Mouse (Mus musculus) ovary, postnatal 36 days (tissue): ENCODE results near the gene Sdsl.
A peak's percentile ranks its signal among the peaks of the same experiment; 100 is the strongest.

Source experiments
- DNase-seq: peaks from one replicate; pipeline ENCODE4 v3.0.0; 2022; ENCODE audit warnings: low spot score, mixed read lengths

The Sdsl gene

DNA sequence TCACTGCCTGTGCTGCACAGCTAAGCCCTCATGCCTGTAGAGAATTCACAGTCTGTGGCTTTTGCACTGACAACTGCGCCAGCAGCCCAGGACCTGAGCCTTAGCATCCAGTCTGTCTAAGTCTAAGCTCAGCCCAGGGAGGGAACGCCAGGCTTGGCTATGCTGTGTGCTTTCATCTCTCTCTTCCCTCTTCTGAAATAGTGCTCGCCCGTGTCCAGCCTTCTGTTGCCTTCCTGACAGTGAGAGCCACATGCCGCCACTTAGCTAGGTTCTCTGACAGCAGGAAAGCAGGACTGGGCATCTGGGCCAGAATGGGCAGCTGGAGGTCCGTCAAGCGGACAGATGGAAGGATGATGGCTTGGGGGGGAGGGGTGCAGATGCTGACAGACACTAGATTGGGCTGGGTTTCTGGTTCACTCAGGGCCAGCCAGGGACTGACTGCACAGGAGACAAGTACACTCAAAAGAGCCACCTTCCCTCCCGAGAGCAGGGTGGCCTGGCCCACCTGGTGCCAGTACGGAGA, 21.3 kb upstream of the Sdsl start:
- DNase-seq: no peak

DNA sequence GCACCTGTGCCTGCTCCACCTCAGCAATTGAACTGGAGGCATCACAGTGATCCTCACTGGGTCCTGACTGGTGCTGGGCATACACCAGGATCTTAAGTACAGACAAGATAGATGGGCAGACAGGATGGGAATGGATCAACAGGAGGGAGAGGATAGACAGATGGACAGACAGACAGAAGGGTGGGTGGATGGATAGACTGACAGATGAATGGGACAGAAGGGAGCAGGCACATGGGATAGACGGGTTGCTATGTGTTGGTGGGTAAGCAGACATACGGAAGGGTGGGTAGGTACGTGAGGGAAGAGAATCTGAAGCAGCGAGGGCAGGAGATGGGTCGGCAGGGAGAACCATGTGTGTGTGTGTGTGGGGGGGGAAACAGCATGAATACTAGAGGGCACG, 20.8 kb upstream of the Sdsl start:
- DNase-seq: no peak

DNA sequence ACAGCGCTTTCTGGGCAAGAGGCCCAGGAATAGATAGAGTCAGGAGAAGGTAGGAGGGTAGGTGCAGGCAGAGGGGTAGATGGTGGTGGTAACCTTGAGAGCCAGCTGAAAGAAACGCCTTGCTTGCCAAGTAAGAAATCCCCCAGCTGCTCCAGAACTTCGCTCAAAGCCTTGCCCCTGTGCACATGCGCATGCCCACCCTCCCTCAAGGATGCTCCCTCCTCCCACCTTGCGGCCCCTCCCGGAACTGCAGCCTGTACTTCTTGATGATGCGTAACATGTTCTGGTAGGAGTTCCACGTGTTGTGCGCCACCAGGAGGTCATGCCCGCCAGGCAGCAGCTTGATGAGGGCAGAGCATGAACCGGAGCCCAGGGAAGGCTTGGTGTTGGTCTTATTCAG, 19.8 kb upstream of the Sdsl start:
- peak; percentile 62 for DNase-seq

DNA sequence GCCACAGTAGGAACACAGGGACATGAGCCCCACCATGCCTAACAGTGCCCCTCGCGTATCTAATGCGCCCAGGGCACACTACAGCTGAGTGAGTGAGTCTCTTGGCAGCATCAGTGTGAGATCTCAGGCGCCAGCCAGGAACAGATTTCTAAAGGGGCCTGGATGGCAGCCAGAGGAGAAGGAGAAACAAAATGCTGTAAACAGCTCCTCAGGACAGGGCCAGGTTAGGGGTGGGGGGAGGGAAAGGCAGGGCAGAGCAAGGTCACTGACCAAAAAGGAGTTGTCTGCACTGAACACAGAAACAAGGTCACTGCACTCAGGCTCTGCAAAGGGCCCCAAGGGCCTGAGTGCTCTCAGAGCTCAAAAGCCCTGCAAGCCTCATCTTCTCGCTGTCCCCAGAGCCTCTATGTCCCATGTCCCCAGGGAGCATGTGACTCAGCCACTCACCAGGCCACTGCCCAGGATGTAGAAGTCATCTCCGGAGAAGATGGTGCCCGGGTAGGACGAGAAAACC, 18.1 kb upstream of the Sdsl start:
- DNase-seq: peak; percentile 63

DNA sequence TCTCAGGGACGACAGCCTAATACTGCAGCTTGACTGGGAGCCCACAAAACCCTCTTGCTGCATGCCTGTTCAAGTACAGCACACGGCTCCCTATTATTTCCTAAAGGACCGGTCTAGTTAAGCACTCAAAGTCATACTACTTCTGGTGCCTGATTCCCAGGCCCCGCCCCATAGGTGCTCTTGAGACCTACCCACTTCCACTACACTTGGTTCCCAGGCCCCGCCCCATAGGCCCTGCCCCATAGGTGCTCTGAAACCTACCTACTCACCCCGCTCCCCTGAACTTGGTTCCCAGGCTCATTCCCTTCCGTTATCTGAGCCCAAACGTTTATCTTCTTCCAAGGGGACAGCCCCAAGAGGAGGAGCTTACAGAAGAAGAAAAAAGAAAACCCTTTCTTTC, 15.2 kb upstream of the Sdsl start:
- DNase-seq: no peak

DNA sequence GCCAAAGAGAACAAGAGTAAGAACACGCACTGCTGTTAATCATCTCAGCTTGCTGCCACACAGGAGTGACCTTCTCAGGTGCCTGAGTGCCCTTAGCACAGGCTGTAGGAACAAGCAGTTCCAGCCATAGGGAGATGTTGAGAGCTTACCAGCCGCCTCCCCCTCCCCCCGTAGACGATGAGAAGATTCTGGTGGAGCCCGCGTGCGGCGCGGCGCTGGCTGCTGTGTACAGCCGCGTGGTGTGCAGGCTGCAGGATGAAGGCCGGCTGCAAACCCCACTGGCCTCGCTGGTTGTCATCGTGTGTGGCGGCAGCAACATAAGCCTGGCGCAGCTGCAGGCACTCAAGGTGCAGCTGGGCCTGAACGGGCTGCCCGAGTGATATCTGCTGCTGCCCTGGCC, 10.8 kb upstream of the Sdsl start:
- no peak for DNase-seq

DNA sequence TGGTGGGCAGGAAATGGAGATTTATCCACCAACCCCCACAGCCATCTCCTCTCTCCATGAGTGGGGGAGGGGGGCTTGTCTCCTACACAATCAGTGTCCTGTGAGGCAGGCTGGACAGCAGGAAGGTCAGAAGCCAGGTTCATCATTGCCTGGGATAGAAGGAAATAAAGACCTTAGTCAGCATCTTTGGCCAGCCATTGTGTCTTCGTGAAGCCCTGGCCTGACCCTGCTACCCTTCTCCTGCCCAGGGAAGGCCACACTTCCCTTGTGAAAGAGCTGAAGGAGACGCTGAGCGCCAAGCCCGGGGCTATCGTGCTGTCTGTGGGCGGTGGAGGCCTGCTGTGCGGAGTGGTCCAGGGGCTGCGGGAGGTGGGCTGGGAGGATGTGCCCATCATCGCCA, 8.6 kb upstream of the Sdsl start:
- DNase-seq: no peak

DNA sequence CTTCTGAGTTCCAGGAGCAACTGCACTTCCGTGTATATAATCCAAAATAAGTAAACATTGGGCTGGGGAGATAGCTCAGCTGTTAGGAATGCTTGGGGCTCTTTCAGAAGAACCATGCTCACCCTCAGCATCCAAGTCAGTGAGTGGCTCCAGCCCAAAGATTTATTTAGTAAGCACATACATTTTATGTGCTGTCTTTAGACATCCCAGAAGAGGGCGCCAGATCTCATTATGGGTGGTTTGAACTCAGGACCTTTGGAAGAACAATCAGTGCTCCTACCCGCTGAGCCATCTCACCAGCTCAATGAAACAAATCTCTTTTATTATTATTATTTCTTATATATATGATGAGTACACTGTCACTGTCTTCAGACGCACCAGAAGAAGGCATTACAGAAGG, 6.9 kb upstream of the Sdsl start:
- DNase-seq: no peak

DNA sequence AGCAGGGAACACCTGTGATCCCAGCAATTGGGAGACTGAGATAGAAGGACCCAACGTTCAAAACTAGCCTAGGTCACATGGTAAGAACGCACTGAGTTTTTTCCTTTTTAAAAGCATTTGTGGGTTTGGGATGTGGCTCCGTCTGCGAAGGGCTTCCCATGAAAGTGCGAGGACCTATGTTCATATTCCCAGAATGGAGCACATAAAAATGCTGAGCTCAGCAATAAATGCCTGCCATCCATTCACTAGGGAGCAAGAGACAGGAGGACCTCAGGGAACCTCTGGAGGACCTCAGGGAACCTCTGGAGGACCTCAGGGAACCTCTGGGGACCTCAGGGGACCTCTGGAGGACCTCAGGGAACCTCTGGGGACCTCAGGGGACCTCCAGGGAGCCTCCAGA, 5.4 kb upstream of the Sdsl start:
- DNase-seq: no peak

DNA sequence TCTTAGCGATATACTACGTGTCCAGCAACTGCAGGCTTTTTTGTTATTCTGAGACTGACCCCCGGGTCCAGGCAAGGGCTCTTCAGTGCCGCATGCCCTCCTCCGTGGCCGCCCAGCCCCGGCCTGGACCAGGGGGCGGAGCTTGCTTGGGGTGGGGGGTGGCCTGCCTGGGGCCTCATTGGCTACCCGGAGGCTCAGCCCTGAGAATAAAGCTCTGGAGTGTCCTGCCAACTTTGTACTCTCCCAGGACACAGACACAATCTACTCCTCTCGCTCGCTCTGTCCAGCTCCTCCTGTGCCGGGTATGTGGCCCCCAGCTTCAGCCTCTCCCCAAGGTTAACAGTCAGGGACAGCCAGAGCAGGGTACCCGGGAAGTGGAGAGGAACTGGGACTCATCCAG, 3.7 kb upstream of the Sdsl start, which contains the start of gene Sds:
Gene Sds (plus strand): TSS at position 231 of the 400 bp plus-strand sequence.
- no peak for DNase-seq

DNA sequence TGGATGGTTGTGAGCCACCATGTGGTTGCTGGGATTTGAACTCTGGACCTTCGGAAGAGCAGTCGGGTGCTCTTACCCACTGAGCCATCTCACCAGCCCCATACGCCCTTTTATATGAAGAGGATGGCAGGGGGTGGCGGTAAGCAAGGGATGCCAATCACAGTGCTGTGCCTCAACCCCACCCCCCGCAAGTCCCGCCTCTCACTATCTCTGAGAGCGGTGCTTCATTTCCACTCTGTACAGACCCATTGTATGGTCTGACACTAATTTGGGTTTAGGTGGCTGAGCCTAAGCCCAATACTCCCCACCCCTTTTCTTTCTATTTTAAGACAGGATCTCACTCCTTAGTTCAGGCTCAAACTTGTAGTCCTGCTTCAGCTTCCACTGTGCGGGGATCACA, 3.3 kb upstream of the Sdsl start:
- no peak for DNase-seq

DNA sequence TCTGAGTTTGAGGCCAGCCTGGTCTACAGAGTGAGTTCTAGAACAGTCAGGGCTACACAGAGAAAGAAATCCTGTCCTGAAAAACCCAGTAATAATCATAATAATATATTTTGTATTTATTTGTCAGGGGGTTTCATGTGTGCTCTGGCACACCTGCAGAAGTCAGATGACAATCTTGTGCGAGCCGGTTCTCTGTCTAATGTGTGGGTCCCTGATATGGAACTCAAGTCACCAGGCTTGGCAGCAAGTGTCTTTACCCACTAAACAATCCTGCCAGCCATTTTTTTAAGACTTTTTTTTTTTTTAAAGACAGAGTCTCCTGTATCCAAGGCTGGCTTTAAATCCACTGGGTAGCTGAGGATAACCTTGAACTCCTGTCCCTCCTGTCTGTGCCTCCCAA, 751 bp upstream of the Sdsl start:
- no peak for DNase-seq

DNA sequence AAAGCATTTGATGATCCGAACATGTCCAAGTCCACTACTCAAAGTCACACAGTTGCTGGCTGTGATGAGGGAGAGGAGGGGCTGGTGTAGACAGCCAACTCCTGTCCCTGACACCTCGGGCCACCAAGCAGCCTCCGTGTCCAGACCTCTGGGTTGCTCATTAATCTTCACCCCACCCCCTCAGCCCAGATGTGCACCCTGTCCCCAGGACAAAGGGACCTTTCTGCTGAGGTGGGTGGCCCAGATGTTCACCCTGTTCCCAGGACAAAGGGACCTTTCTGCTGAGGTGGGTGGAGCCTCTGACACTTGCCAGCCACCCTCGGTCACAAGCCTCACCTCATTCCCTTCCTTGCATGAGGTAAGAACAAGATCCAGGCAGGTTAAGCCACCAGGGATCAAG, 1.1 kb downstream of the Sdsl start:
- DNase-seq: no peak

DNA sequence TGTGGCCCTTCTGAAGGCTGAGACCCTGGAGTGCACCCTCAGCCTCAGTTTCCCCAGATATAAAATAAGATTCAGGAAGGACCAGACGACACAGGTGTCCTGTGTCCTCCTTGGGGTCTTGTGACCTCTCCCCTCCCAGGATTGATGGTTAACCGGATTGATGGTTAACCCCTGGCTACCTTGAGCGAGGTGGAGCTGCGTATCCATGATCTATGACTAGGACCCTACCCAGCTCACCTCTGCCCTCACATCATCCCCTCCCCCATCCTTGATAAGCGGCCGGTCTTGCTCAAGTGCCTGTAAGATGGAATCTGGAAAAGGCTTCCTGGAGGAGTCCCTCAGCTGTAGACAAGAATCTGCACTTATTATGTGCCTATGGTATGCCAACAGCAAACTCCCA, 3.8 kb downstream of the Sdsl start:
- no peak for DNase-seq

DNA sequence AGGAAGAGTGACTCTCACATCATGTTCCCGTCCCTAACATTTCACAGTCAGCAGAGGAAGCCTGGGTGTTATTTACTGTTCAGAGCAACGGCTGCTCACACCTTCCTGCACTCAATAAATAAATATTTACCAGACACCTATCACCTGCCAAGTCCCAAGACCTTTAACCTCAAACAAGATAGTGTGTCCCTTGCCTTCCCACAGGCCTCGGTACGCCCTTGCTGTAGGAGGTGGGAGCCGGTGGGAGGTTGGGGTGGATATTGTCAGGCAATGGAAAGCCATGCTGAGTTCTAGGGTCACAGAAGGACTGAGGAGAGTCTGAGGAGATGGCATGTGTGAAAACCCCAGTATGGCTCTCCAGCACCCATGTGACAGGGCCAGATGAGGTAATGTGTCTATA, 4.3 kb downstream of the Sdsl start:
- DNase-seq: no peak

DNA sequence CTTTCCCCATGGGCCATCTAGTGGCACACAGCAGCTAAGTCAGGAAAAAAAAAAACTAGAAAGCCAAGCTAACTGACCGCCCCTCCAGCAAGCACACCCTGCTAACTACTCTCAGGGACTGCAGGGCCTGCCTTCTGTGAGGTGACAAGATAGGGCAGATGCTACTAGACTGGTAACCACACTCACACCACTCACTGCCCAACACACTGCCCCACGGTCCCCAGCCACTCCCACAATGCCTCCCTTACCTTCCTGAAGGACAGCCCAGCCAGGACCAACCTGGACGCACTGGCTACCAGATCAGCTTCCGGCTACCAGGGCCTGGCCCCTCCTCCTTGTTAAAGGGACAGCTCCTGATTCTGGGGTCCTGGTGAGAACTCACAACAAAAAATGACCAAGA, 5.6 kb downstream of the Sdsl start:
- peak; percentile 40 for DNase-seq

DNA sequence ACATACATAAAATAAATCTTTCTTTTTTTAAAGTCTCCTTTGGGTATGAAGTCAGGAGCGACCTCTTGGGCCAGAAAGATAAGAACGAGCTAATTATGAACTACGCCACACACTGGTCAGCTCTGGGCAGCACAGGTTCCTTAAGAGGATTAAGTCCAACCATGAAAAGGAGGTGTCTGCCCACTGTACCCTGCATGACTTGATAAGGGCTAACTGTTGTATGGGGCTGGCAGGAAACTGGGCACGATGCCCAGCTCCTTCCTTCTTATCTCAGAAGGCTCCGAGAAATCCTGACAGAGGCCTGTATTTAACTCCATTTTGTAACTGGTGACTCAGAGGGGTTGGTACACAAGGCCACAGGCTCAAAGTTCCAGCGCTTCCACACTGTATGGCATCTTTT, 6.8 kb downstream of the Sdsl start:
- peak; percentile 80 for DNase-seq

DNA sequence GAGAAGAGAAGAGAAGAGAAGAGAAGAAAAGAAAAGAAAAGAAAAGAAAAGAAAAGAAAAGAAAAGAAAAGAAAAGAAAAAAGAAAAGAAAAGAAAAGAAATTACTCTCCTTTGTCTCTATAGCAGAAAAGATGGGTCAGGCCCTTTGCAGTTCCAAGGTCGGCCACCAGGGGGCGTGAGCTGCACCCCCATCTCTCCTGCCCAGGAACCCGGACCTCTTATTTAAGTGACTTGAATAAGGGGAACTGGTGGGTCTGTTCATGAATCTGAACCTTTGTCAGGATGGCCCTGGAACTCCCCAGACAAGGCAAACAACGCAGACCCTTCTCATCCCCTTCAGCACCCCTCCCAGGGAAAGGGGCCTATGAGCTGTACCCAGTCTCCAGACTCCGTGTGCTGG, 7.5 kb downstream of the Sdsl start:
- DNase-seq: no peak

DNA sequence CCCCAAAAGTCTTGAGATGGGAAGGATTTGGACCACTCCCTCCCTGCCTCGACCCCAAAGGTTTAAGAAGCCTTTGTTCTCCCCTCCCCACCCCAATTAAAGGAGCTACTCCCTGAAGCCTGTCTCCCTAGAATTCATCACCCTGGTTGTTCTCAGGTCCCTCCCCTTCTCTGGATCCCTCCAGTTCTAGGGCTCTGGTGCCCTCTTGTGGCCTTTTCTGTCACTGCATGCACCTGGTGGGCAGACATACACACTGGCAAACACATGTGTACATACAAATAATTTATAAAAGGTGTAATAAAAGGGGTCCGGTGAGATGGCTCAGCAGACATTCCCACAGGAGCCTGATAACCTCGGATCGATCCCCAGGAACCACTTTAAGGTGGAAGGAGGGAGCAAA, 8.3 kb downstream of the Sdsl start:
- no peak for DNase-seq

DNA sequence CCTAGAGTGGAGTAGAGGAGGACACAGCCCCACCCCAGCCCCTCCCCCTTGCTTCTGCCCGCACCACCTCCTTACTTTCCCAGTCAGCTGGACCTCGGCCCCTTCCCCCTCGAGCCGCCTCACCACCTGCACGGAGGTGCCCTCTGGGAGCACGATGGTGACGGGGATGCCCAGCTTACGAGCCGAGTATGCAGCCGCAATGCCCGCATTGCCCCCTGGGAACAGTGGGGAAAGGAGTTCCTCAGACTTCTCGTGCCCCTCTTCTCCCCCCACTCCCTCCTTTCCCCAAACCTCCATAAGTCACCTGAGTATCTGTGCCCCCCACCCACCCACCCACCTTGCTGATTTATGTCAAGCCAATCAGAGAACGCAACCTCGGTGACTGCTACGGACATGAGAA, 10.7 kb downstream of the Sdsl start:
- DNase-seq: no peak

DNA sequence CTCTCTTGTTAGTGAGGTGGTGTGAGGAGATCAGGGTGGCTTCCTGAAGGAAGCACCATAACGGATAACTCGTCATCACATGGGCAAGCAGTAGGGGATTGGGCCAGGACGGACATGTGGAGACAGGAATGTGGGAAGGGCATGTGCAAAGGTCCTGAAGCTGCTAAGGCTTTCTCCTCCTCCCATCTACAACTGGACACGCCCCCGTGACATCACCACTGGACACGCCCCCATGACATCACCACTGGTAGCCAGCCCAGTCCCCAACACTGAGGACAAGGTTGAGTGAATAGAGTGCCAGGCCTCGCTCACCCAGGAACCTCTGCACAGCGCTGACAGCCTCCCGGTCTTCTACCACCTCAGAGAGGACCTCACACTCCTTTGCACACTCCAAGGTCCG, 13.5 kb downstream of the Sdsl start:
- no peak for DNase-seq

DNA sequence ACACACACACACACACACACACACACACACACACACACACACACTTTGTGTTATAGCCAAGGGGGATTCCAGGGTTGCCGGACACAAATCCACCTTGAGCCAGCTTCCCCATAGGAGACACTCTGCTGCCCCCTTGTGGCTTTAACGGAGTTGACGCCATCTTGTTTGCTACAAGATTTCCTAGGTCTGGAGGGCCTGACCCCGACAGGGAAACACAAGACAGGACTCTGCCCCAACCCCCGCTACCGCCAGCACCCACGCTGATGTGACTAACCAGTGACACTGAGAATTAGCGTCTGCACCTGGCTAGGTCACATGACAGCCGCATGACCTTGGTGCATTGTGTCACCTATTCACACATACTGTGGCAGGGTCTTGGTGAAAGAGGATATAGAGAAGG, 15.0 kb downstream of the Sdsl start:
- peak; percentile 49 for DNase-seq

DNA sequence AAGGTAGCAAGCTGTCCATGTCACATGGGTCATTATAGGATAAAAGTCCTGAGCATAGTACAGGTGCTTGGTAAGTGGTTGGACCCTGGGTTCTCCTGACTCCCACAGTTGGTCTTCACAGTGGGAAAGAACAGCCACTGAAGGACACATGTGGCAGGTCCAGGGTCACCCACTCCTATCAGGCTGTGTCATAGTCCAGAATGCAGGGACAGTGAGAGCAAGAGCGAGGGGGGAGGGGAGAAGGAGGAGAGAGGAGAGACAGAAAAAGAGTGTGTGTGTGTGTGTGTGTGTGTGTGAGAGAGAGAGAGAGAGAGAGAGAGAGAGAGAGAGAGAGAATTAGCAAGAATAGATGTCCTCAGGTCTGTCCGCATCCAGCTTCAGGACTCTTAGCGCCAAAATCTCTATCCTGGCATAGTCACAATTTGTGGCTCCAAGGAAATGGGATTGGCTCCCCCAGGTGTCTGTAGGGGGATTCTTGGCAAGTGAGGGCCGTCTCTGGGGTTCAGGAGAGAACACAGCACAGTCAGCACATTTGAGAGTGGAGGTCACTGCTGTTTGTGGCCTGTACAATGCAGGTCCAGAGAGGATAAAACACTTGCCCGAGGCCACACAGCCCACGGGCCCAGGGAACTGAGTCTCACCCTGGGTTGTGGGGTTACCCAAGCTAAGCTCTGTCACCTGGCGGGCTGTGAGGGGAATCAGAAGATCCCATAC, 15.6 kb downstream of the Sdsl start:
- no peak for DNase-seq

DNA sequence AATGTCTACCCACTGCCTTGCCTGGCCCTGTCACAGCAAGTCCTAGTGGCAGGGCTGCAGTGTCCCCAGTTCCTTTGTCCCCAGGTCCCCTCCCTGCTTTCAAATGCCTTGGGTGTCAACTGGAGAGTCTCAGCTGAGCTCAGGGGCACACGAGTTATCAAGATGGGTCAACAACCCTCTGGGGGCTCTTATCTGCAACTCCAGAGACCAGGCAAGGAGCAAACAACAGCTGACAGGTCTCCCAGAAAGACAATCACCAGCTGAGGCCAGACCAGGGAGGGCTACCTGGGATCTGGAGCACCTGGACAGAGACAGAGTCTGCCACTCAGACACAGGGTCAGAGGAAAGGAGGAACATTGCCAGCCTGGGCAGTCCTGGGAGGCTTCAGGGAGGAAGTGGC, 16.4 kb downstream of the Sdsl start:
- no peak for DNase-seq
